Mouse (Mus musculus) left cerebral cortex, adult 6 months (tissue): Measurements from ENCODE around the gene Olfr1283. TPM values are rescaled to one million over a fixed set of nuclear protein-coding genes. Genes with fewer than 3 reads are reported as not detected.

Experiments
- long read RNA-seq, 2 experiments: library from polyadenylated mRNA; unstranded; transcript quantifications; one replicate each; pipeline ENCODE4 v2.0.0; 2019 to 2020
- polyA plus RNA-seq: library from polyadenylated mRNA; unstranded; fragments of <200 nt; fragmentation: Nextera tagmentation; gene quantifications from 2 replicates; pipeline ENCODE4 v1.2.3, GENCODE M21; 2021

Gene Olfr1283
- polyA plus RNA-seq: not detected in 2 replicates
- long read RNA-seq, experiment 1: 0 reads
- long read RNA-seq, experiment 2: 0 reads

DNA sequence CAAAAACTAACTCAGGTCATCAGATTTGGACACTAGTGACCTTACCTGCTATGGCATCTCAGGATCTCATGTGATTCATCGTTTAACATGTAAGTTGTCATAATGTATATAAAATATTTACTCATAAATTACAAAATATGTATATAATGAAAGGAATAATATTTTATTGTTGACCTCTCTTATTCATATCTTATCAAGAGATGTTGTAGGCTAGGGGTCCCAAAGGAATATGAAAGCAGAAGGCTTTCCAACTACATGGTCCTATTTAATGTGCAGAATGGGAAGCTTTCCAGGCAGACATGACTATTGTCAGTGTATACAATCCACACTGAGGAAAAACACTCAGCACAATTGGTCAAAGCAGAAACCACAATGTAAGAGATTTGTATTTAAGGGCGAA lies at the start of gene Olfr1283:
Gene Olfr1283 (plus strand): TSS at position 301 of the 400 bp plus-strand sequence.

DNA sequence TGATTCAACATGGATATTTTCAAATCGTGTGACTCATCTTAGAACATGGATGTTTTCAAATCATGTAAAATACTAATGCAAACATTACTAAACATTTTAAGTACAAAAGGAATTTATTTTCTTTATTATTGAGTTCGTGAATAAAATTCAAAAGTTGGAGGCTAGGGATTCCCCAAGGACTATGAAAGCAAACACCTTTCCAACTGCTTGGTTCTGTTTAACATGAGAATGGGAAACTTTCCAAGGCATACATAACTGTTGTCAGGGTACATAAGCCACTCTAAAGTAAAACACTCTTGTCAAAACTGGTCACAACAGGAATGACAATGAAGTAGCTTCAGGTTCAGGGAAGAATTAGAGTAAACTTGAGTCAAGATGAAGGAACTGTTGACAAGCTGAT lies 40.4 kb upstream of the Olfr1283 start, which contains the start of gene Olfr1281:
Gene Olfr1281 (plus strand): TSS at position 301 of the 400 bp plus-strand sequence.

DNA sequence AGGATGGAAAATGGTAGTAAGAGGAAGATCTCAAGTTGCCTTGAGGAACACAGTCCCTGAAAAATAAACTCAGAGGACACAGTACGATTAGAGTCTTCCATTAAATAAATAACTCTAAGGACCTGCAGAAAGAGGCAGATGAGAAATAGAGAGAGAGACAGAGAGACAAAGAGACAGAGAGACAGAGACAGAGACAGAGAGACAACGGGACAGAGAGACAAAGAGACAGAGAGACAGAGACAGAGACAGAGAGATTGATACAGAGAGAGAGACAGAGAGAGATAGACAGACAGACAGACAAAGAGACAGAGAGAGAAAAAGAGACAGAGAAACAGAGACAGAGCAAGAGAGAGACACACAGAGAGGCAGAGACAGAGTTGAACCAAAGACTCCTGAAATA lies 30.6 kb upstream of the Olfr1283 start, which contains the start of gene Olfr1282:
Gene Olfr1282 (minus strand): TSS at position 101 of the 400 bp plus-strand sequence.

DNA sequence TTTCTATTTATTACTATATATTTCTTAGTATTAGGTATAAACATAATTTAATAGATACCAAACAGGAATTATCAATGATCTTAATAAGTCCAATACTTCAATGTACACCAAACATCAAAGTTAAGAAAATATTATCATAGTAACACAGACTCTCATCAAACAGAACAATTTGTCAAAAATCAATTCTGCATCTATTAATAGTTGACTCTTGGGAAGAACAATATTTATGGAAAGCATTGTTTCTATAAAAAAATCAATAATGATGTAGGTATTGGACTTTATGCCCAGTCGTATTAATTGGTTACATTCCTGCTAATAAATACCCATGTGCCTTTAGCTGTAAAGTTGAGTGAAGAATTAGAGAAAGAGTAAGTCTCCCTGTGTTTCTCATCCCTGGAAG lies 8.6 kb downstream of the Olfr1283 start, which contains the start of gene Olfr1284:
Gene Olfr1284 (plus strand): TSS at position 301 of the 400 bp plus-strand sequence.

Other genes with a start within 250 kb of the Olfr1283 start
- gene Gm15130, start 213.9 kb upstream of the Olfr1283 start, polyA plus RNA-seq: not detected in 2 replicates
- not detected in 2 replicates for gene 4930430A15Rik, start 137.2 kb upstream of the Olfr1283 start, polyA plus RNA-seq
- gene Olfr1275, start 131.5 kb upstream of the Olfr1283 start, polyA plus RNA-seq: not detected in 2 replicates
- not detected in 2 replicates for gene Olfr1276, start 112.3 kb upstream of the Olfr1283 start, polyA plus RNA-seq
- not detected in 2 replicates for gene Olfr1277, start 92.7 kb upstream of the Olfr1283 start, polyA plus RNA-seq
- not detected in 2 replicates for gene Olfr1278, start 76.7 kb upstream of the Olfr1283 start, polyA plus RNA-seq
- gene Olfr1279, start 66.2 kb upstream of the Olfr1283 start, polyA plus RNA-seq: not detected in 2 replicates
- not detected in 2 replicates for gene Olfr1280, start 52.8 kb upstream of the Olfr1283 start, polyA plus RNA-seq
- gene Olfr1281, start 40.3 kb upstream of the Olfr1283 start, polyA plus RNA-seq: not detected in 2 replicates
- gene Olfr1282, start 30.7 kb upstream of the Olfr1283 start, polyA plus RNA-seq: not detected in 2 replicates
- not detected in 2 replicates for gene Olfr1284, start 8.7 kb downstream of the Olfr1283 start, polyA plus RNA-seq
- gene Olfr1286, start 56.3 kb downstream of the Olfr1283 start, polyA plus RNA-seq: not detected in 2 replicates
- gene Olfr1287, start 82.4 kb downstream of the Olfr1283 start, polyA plus RNA-seq: not detected in 2 replicates
- not detected in 2 replicates for gene Olfr1288, start 107.3 kb downstream of the Olfr1283 start, polyA plus RNA-seq
- gene Olfr1289, start 114.0 kb downstream of the Olfr1283 start, polyA plus RNA-seq: not detected in 2 replicates
- gene Olfr1290, start 127.0 kb downstream of the Olfr1283 start, polyA plus RNA-seq: not detected in 2 replicates
- not detected in 2 replicates for gene Olfr1291-ps1, start 130.4 kb downstream of the Olfr1283 start, polyA plus RNA-seq
- not detected in 2 replicates for gene Olfr1293-ps, start 158.4 kb downstream of the Olfr1283 start, polyA plus RNA-seq
- not detected in 2 replicates for gene Olfr1294, start 173.5 kb downstream of the Olfr1283 start, polyA plus RNA-seq
- not detected in 2 replicates for gene Olfr1295, start 202.9 kb downstream of the Olfr1283 start, polyA plus RNA-seq